Mouse (Mus musculus): ENCODE data around the gene Gm4450.
A peak's percentile ranks its signal among the peaks of the same experiment; 100 is the strongest.
"Not testable (repeated sequence)": the region's sequence is repeated elsewhere in the genome, so short reads cannot be mapped to it uniquely, and the experiment has no call there.

Gene Gm4450

GRCm38 (mm10) chr3:98457026-98457425 is at the start of gene Gm4450:
TSS of gene Gm4450 (minus strand) at chr3:98457126.
- DNase-seq = not testable (repeated sequence)

GRCm38 (mm10) chr3:98497401-98497800 is 40.5 kb upstream of the Gm4450 start:
- not testable (repeated sequence) for DNase-seq

- DNase-seq = not testable (repeated sequence)
Measured at GRCm38 (mm10) chr3:98496762-98497161, 39.8 kb upstream of the Gm4450 start.

- DNase-seq = not testable (repeated sequence)
Measured at GRCm38 (mm10) chr3:98495055-98495454, 38.1 kb upstream of the Gm4450 start.

- DNase-seq = not testable (repeated sequence)
Measured at GRCm38 (mm10) chr3:98494184-98494583, 37.3 kb upstream of the Gm4450 start.

DNA sequence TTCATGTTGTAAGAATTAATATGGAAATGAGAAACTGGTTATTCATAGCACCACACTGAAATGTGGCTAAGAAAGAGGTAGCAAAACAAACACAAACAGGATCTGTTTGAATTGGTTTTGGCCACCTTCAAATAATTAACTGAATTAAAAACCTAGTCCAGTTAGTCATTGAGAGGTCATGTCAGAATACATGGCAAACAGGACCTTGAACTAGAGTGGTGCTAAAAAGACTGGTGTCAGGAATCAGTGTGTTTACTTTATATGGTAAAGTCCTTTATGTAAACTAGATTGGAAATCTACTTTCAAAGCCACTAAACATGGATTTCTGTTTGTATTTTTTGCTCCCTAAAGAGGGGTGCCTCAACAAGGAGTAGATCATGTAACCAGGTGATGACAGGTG is 14.6 kb upstream of the Gm4450 start:
- not testable (repeated sequence) for DNase-seq

DNA sequence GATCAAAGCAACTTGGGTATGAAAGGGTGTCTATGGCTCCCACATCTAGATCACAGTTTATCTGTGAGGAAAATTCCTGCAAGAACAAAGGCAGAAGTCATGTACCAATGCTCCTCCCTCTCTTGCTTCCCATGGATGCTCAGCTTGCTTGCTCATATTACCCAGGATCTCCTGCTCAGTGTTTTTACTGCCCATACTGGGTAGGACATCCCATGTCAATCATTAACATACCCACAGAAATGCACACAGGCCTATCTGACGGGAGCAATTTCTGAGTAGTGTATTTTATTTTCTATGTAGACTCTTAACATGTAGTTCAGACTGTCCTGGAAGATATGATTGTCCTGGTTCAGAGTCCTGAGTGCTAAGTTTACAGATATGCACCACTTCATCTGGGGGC is 14.1 kb upstream of the Gm4450 start:
- not testable (repeated sequence) for DNase-seq

DNA sequence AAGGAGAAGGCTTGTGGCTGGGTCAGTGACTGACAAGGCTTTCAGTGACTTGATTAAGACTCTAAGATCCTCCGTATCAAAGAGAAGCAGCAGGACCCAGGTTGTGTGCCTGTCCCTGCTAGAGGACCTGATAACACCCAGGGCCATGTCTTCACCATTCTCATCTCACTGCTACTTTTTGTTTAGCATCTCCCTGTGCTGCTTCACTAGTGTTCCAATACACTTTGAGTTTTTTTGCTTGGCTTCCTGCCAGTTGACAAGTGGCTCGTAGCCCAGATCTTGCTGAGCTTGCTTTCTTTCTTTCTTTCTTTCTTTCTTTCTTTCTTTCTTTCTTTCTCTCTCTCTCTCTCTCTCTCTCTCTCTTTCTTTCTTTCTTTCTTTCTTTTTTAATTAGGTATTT is 12.4 kb upstream of the Gm4450 start:
- DNase-seq = not testable (repeated sequence)

- not testable (repeated sequence) for DNase-seq
Measured at GRCm38 (mm10) chr3:98453786-98454185, 3.1 kb downstream of the Gm4450 start.

DNA sequence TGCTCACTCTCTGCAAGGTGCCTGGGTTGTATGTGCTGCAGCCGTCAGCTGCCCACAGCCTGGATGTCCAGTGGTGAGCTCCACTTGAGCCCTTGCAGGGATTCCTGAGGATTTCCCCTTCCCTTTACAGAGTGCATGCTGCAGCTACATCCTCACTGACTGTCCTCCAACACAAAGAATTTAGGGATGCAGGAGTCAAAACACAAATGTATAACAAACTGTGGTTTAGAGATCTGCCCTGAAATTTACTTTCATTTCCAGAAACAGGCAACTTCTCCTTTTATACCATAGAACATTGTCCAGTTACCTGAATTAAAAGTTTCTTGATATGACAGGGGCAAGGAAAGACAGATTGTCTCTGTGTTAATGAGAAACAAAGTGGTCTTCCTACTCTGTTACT is 13.0 kb downstream of the Gm4450 start:
- DNase-seq = not testable (repeated sequence)

DNA sequence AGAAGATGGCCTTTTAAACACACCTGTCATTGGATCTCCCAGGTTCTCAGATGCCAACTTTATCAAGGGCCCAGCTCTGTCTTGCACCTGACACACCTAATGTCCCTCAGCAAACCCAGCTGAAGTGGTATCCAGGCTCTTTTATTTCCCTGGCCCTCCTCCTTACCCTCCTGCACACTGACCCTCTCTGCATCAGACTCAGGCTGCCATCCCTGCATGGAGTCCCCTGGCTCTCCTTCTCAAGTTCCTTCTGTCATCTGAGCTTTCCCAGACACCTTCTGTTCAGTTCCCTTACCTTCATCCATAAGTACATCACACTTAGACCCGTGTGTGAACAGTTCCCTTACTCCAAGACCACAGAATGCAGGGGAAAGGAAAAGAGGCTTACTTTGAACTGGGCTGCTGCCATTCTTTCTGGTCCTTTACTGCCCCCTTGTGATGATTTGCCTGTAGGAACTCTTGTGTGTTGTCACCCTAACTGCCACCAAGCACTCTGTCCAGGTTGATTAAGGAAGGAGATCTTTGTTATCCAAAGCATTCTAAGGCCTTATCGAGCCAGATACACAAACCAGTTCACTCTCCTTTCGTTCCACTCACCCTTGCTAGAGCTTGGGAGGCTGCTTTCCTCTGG is 13.7 kb downstream of the Gm4450 start:
- not testable (repeated sequence) for DNase-seq

DNA sequence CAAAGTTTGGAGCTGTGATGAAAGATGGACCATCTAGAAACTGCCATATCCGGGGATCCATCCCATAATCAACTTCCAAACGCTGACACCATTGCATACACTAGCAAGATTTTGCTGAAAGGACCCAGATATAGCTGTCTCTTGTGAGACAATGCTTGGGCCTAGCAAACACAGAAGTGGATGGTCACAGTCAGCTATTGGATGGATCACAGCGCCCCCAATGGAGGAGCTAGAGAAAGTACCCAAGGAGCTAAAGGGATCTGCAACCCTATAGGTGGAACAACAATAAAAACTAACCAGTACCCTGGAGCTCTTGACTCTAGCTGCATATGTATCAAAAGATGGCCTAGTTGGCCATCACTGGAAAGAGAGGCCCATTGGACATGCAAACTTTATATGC is 14.7 kb downstream of the Gm4450 start:
- not testable (repeated sequence) for DNase-seq

- DNase-seq = no peak
Measured at GRCm38 (mm10) chr3:98435030-98435429, 21.9 kb downstream of the Gm4450 start.

DNA sequence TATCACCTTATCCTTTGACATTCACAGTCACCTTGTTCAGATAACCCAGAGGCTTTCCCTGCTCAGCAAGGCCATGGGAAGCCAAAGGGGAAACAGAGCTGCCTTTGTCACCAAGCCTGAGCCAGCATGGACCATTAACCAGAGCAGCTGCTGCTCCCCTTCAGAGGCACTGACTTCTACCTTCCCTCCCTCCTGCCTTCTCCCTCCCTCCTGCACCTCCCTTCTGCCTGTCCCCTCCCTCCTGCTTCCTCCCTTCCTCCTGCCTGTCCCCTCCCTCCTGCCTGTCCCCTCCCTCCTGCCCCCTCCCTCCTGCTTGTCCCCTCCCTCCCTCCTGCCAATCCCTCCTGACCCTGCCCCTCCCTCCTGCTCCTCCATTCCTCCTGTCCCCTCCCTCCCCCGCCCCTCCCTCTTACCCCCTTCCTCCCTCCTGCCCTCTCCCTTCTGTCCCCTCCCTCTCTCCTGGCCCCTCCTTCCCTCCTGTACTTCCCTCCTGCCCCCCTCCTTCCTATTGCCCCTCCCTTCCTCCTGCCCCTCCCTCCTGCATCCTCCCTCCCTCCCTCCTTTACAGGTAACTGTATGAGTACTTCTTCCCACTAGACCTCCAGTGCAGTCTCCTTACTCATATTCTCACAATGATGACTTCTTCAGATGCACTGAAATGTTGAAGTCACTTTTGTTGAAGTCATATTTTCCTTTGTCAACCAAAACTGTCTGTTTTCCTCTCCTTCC is 22.7 kb downstream of the Gm4450 start:
- no peak for DNase-seq

GRCm38 (mm10) chr3:98428928-98429525 is 27.9 kb downstream of the Gm4450 start:
- no peak for DNase-seq

DNA sequence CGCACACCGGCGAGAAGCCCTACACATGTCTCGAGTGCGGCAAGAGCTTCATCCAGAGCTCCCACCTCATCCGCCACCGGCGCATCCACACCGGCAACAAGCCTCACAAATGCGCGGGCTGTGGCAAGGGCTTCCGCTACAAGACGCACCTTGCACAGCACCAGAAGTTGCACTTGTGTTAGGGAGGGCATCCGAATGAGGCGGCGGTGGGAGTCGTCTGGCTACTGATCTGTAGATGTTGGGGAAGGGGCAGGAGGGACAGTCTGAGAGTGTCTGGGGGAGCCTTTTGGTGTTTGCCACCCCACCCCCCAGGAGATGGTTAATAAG is 28.5 kb downstream of the Gm4450 start:
- DNase-seq = peak; percentile 35

GRCm38 (mm10) chr3:98427600-98428448 is 29.1 kb downstream of the Gm4450 start:
- DNase-seq = peak; percentile 77

GRCm38 (mm10) chr3:98427260-98427599 is 29.7 kb downstream of the Gm4450 start:
- no peak for DNase-seq

- DNase-seq = no peak
Measured at GRCm38 (mm10) chr3:98426749-98427148, 30.2 kb downstream of the Gm4450 start.

DNA sequence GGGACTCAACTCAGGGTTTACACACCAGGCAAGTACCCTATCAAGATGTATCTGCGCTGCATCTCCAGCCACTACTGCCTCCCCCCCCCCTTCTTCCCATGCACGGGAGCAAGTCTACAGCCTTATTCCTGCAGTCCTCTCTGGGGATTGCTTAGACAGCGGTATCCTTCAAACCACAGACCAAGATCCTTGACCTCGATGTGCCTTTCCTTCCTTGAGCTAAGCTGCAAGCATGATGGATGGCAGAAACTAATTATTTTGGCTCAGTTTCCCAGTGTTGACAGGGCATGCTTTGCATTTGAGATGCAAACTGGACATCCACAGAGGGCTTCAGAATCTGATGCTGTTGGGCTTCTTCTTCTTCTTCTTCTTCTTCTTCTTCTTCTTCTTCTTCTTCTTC is 34.0 kb downstream of the Gm4450 start:
- no peak for DNase-seq

- no peak for DNase-seq
Measured at GRCm38 (mm10) chr3:98419786-98420070, 37.2 kb downstream of the Gm4450 start.

DNA sequence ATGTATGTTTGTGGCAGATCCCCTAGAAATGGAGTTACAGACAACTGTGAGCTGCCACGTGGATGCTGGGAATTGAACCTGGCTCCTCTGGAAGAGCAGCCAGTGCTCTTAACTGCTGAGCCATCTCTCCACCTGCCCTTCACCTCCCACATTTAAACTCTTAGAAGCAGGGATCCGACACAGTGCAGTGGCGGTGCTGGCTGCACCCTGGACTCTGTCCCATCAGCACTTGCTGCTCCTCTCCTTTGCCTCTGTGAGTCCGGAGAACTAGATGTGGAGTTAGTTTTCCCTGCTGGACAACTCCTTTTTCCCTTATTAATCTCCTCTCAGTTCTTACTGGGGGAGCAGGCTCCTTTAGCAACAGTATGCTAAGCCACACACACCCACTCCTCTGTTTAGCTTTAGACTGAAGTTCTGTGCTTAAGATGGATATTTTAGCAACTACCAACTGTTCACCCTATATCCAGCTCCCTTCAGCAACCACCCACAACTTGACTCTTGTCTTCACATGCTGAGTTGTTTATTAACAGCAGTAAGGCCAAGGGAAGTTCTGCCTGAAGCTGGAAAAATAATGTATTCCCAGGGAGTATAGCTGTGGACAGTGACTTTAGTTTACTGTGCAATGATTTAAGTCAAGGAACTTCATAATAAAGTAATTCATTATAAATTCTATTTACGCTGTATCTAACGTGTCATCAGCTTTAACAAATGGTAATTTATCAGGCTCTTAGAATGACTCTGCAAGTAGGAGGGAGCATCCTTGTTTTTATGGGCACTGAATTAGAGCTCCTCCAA is 37.7 kb downstream of the Gm4450 start:
- DNase-seq = no peak

DNA sequence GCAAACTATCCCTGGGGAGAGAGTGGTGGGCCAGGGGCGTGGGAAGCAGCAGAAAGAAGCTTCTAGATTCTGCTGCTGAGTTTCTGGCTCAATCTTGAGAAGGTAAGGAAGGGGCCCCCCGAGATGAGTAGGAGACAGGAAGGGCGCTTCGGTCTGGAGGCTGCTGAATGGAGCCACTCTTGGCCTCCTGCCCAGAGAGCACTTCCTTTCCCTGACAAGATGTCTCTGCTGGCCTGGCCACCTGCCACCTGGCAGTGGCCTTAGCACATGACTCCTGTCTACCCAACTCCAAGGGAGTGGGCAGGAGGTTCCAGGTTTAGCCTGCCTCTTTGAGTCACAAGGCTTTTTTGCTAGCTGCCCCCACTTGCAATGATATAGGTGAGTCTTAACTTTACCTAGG is 39.6 kb downstream of the Gm4450 start:
- DNase-seq = peak; percentile 87
